Mouse (Mus musculus): ENCODE data around the gene Gzmm. TPM values are rescaled to one million over a fixed set of nuclear protein-coding genes. Genes with fewer than 3 reads are reported as not detected.
A peak's percentile ranks its signal among the peaks of the same experiment; 100 is the strongest.
"Not testable (repeated sequence)": the region's sequence is repeated elsewhere in the genome, so short reads cannot be mapped to it uniquely, and the experiment has no call there.

Gzmm gene
- total and polyA plus RNA-seq, 2 experiments from 2014 or later, result 0.63 to 1.2 TPM

DNA sequence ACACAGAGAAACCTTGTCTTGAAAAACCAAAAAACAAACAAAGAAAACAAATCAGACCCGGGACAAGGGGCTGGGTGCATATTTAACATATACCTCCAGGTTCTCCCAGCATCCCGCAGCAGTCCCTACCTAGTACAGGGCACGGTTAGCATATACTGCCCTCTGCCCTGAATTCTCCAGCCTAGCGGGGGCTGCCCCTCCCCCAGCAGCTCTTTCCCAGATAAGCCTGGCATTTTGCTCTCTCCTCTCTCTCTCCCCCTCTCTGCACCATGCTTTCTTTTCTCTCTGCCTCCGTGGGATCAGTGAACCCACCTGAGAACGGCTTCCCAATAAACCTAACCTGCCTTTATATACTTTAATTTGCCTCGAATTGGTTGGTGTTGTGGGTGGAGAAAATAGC is 11.9 kb downstream of the Gzmm start:
- H3K4me2 ChIP-seq (ENCODE audit: low read depth, low read length), result no peak overlapping the region
- no peaks in the 10 kb centered on the region for H3K36me3 ChIP-seq (ENCODE audit: insufficient read depth, low read length)
- no peak overlapping the region for H3K9ac ChIP-seq (replicated peaks; ENCODE audit: low read length)
- H3K4me1 ChIP-seq (ENCODE audit: insufficient read depth, low read length), result peaks cover 8% of the 10 kb centered on the region
- no peak for TF ChIP-seq CTCF (IDR thresholded peaks at IDR 0.05; ENCODE audit: low read depth)
- peak overlapping the region; percentile 54; the same call in 1 of the 2 replicates for H3K27ac ChIP-seq
- H3K27me3 ChIP-seq (ENCODE audit: insufficient read depth, low read length), result no peaks in the 10 kb centered on the region
- DNase-seq (ENCODE audit: low spot score) (no peak), ATAC-seq (no peak)
- H3K4me3 ChIP-seq (ENCODE audit: low read length), result no peak overlapping the region
- WGBS, result 51% methylated on average over 7 of the region's 7 CpGs
- H3K9me3 ChIP-seq (ENCODE audit: low read length), result no peaks in the 10 kb centered on the region

DNA sequence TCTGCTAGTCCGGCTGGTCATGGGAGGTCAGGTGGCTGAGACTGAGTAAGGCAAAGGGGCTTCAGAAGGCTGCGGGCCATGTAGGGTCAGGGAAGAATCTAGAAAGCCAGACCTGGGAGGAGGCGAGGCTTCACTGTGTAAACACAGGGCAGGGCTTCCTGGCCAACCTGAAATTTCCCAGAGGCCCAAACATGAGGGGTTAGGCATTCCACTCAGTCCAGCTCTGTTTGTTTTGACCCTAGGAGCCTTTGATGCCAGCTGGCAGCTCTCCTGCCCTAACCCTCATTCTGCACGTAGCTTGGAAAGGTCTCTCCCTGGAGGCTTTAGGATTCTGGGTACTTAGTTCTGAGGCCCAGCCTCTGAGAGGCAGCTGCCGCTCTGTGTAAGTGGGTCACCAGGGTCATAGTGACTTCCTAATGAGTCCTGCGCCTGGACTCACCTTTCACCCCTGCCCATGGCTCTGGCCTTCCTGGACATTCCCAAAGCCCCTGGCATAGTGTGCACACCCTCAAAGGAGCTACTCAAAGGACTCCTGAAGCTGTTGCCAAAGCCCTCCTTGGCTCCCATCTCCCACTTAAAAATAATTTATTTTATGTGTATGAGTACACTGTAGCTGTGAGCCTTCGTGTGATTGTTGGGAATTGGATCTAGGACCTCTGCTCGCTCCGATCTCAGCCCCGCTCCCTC is 12.8 kb downstream of the Gzmm start:
- TF ChIP-seq CTCF (IDR thresholded peaks at IDR 0.05; ENCODE audit: low read depth), result no peak
- Histone ChIP-seq H3K36me3 (ENCODE audit: insufficient read depth, low read length) (no peaks in the 10 kb centered on the region), H3K9ac (replicated peaks; ENCODE audit: low read length) (no peak overlapping the region), H3K27me3 (ENCODE audit: insufficient read depth, low read length) (no peaks in the 10 kb centered on the region), H3K27ac (peak overlapping the region; percentile 54), H3K4me2 (ENCODE audit: low read depth, low read length) (no peak overlapping the region), H3K9me3 (ENCODE audit: low read length) (no peaks in the 10 kb centered on the region), H3K4me3 (ENCODE audit: low read length) (no peak overlapping the region), H3K4me1 (ENCODE audit: insufficient read depth, low read length) (peaks cover 15% of the 10 kb centered on the region)
- whole genome bisulfite sequencing, result 68% methylated on average over 10 of the region's 10 CpGs
- no peak for ATAC-seq
- DNase-seq (ENCODE audit: low spot score), result no peak

DNA sequence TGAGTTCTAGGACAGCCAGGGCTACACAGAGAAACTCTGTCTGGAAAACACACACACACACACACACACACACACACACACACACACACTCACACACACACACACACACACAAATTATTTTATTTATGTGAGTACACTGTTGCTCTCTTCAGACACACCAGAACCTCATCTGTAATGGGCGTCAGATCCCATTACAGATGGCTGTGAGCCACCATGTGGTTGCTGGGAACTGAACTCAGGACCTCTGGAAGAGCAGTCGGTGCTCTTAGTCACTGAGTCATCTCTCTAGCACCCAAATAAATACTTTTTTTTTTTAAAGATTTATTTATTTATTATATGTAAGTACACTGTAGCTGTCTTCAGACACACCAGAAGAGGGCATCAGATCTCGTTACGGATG is 14.2 kb downstream of the Gzmm start:
- 83% methylated on average over 2 of the region's 4 CpGs for WGBS

DNA sequence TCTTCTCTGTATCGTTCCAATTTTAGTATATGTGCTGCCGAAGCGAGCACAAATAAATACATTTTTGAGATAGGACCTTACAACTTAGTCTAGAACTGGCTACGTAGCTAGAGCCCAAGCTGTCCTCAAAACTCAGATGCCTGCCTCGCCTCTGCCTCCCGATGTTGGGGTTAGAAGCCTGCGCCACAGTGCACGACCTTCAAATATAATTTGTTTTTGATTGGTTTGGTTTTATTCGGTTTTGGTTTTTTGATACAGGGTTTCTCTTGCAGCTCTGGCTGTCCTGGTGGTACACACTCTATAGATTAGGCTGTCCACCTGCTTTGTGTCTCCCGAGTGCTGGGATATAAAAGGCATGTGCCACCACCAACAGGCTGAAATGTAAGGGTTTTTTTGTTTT is 14.7 kb downstream of the Gzmm start:
- no peaks in the 10 kb centered on the region for H3K36me3 ChIP-seq (ENCODE audit: insufficient read depth, low read length)

More for the DNA sequence above, 14.2 kb downstream of the Gzmm start:
- not testable (repeated sequence) for H3K9me3 ChIP-seq (ENCODE audit: low read length); H3K4me3 ChIP-seq (ENCODE audit: low read length); ATAC-seq; H3K9ac ChIP-seq (replicated peaks; ENCODE audit: low read length); H3K4me2 ChIP-seq (ENCODE audit: low read depth, low read length); DNase-seq (ENCODE audit: low spot score); H3K36me3 ChIP-seq (ENCODE audit: insufficient read depth, low read length); H3K27ac ChIP-seq; H3K27me3 ChIP-seq (ENCODE audit: insufficient read depth, low read length)
- H3K4me1 ChIP-seq (ENCODE audit: insufficient read depth, low read length), result peaks cover 23% of the 10 kb centered on the region

DNA sequence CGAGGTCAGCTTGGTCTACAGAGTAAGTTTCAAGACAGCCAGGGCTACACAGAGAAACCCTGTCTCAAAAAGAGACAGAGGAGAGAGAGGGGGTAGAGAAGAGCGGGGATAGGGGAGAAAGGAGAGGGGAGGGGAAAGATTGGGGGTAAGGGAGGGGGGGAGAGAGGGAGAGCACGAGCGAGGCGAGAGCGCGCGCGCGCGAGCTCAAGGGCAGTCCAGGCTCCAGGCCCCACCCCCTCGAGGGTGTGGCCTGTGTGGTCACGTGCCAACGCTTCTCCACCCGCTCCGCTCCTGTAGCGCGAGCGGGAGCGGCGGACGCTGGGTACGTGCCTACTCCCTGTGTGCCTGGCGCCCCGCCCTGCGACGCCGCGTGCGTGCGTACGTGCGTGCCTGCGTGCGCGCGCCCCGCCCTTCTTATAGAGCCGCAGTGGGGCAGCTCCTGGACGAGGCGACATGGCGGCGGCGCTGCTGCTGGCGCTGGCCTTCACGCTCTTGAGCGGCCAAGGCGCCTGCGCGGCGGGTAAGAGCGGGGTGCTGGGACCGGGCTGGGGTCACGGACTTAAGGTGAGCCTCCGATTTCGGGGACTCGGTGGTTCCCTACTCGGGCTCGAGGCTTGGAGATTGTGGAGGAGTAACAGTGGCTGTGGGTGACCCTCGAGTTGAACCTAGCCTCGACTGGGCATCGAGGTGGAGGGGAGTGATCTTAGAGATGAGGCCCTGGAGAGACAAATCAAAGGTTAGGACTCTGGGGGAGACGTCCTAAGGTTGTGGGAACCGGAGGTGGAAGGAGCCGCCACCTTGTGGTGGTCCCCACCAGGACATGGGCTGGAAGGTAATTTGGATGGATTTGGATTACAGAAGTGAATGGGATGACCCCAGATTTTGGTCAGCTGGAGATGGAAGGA is 15.5 kb downstream of the Gzmm start, which contains the start of gene Bsg:
Bsg (plus strand) TSS at position 427 of the 905 bp plus-strand sequence.
- peak; percentile 100 for DNase-seq (ENCODE audit: low spot score)
- Histone ChIP-seq H3K27ac (peak within 1 kb of the TSS; percentile 84), H3K4me3 (ENCODE audit: low read length) (peak within 1 kb of the TSS; percentile 69), H3K9ac (replicated peaks; ENCODE audit: low read length) (peak within 1 kb of the TSS; percentile 91), H3K36me3 (ENCODE audit: insufficient read depth, low read length) (no peaks in the 10 kb centered on the region), H3K27me3 (ENCODE audit: insufficient read depth, low read length) (no peaks in the 10 kb centered on the region), H3K4me1 (ENCODE audit: insufficient read depth, low read length) (peaks cover 23% of the 10 kb centered on the region), H3K4me2 (ENCODE audit: low read depth, low read length) (peak within 1 kb of the TSS; percentile 91), H3K9me3 (ENCODE audit: low read length) (no peaks in the 10 kb centered on the region)
- ATAC-seq, result peak; percentile 94
- WGBS, result under 1% methylated on average over 59 of the region's 65 CpGs
- peak; percentile 73 for TF ChIP-seq CTCF (IDR thresholded peaks at IDR 0.05; ENCODE audit: low read depth)

More for the DNA sequence above, 14.7 kb downstream of the Gzmm start:
- peaks cover 23% of the 10 kb centered on the region for H3K4me1 ChIP-seq (ENCODE audit: insufficient read depth, low read length)
- H3K9me3 ChIP-seq (ENCODE audit: low read length), result no peaks in the 10 kb centered on the region
- peak overlapping the region; percentile 91; the same call in 1 of the 2 replicates for H3K4me2 ChIP-seq (ENCODE audit: low read depth, low read length)
- ATAC-seq, result no peak
- H3K27me3 ChIP-seq (ENCODE audit: insufficient read depth, low read length), result no peaks in the 10 kb centered on the region
- TF ChIP-seq CTCF (IDR thresholded peaks at IDR 0.05; ENCODE audit: low read depth), result no peak
- peak overlapping the region; percentile 60; the same call in 1 of the 2 replicates for H3K27ac ChIP-seq
- DNase-seq (ENCODE audit: low spot score), result no peak
- H3K9ac ChIP-seq (replicated peaks; ENCODE audit: low read length), result no peak overlapping the region; the same call in 1 of the 2 replicates
- 70% methylated on average over 10 of the region's 10 CpGs for WGBS
- peak overlapping the region; percentile 69 for H3K4me3 ChIP-seq (ENCODE audit: low read length)

DNA sequence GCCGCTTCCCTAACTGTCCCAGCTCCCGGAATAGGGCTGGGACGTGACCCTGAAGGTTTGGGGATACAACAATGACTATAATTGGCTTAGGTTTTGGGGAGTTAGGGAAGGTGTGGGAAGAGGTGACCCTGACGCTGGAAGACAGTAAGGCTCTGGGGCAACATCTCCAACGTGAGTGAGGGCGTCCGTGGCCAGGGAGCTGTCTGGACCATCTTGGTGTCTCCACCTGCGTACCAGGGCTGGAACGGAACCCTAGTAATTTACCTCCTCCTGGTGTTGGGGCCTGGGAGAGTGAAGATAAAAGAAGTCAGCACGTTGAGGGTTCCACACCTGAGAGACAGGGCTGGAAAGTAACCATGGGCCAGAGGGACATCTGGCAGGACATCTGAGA is 16.1 kb downstream of the Gzmm start:
- Histone ChIP-seq H3K27me3 (ENCODE audit: insufficient read depth, low read length) (no peaks in the 10 kb centered on the region), H3K27ac (peak overlapping the region; percentile 84), H3K9ac (replicated peaks; ENCODE audit: low read length) (peak overlapping the region; percentile 91), H3K4me3 (ENCODE audit: low read length) (peak overlapping the region; percentile 69), H3K4me1 (ENCODE audit: insufficient read depth, low read length) (peaks cover 23% of the 10 kb centered on the region), H3K36me3 (ENCODE audit: insufficient read depth, low read length) (peaks cover 5% of the 10 kb centered on the region), H3K9me3 (ENCODE audit: low read length) (no peaks in the 10 kb centered on the region), H3K4me2 (ENCODE audit: low read depth, low read length) (peak overlapping the region; percentile 91)
- DNase-seq (ENCODE audit: low spot score) (no peak), ATAC-seq (no peak)
- WGBS, result 7% methylated on average over 10 of the region's 10 CpGs
- TF ChIP-seq CTCF (IDR thresholded peaks at IDR 0.05; ENCODE audit: low read depth), result no peak

Measured in hindbrain, postnatal 0 days (tissue).